Mouse (Mus musculus) midbrain, embryonic 14.5 days (tissue): ENCODE data around the gene Zfp598. TPM values are rescaled to one million over a fixed set of nuclear protein-coding genes. Genes with fewer than 3 reads are reported as not detected.

Experiments
- ATAC-seq: fragments of 200-750 bp; cut with Nextera tagmentation; 2 replicates; pipeline ENCODE4 v1.8.0; 2017; ENCODE audit warnings: moderate number of reproducible peaks, moderate library complexity; ENCODE audit not compliant: low FRiP score, low TSS enrichment
- DNase-seq: peaks from one replicate; pipeline ENCODE4 v3.0.0-alpha.2; 2015
- H3K27ac ChIP-seq: fragments of 300-500 bp; sonication (generic); replicated peaks from 2 replicates; pipeline ENCODE4 v1.5.1; 2014; ENCODE audit warnings: mild to moderate bottlenecking, low read depth, low read length, moderate library complexity
- H3K27me3 ChIP-seq: fragments of 300-500 bp; sonication (generic); 2 replicates; pipeline ENCODE4 v1.6.1; 2014; ENCODE audit warnings: low read length, control low read depth, mixed read lengths; ENCODE audit not compliant: control insufficient read depth, insufficient read depth
- H3K36me3 ChIP-seq: fragments of 300-500 bp; sonication (generic); 2 replicates; pipeline ENCODE4 v1.6.1; 2014; ENCODE audit warnings: low read length, control low read depth; ENCODE audit not compliant: control insufficient read depth, insufficient read depth
- H3K4me1 ChIP-seq: fragments of 300-500 bp; sonication (generic); 2 replicates; pipeline ENCODE4 v1.6.1; 2014; ENCODE audit warnings: mild to moderate bottlenecking, antibody characterized with exemption, low read length, control low read depth; ENCODE audit not compliant: control insufficient read depth, insufficient read depth
- H3K4me2 ChIP-seq: fragments of 300-500 bp; sonication (generic); 2 replicates; pipeline ENCODE4 v1.6.1; 2014; ENCODE audit warnings: mild to moderate bottlenecking, low read length, moderate library complexity
- H3K4me3 ChIP-seq: fragments of 300-500 bp; sonication (generic); replicated peaks from 2 replicates; pipeline ENCODE4 v1.5.1; 2014; ENCODE audit warnings: low read depth, low read length
- H3K9ac ChIP-seq: fragments of 300-500 bp; sonication (generic); replicated peaks from 2 replicates; pipeline ENCODE4 v1.6.1; 2014; ENCODE audit warnings: mild to moderate bottlenecking, low read length, moderate library complexity
- H3K9me3 ChIP-seq: fragments of 300-500 bp; sonication (generic); 2 replicates; pipeline ENCODE4 v1.6.1; 2016; ENCODE audit warnings: low read length, control low read depth, mixed read lengths; ENCODE audit not compliant: control insufficient read depth
- WGBS: fragments of 180-500 bp; shearing (Covaris S2); extraction: QIAGEN DNeasy Blood & Tissue Kit; methylation state at CpG from one replicate; pipeline ENCODE4 v1.1.7; 2014; 5-methylcytosine and 5-hydroxymethylcytosine counted together
- polyA plus RNA-seq: library from polyadenylated mRNA; unstranded; fragments of >200 nt; fragmentation: Nextera tagmentation; extraction: Ambion mirVana; gene quantifications from 2 replicates; pipeline ENCODE4 v1.2.1, GENCODE M21; 2014

The Zfp598 gene
- polyA plus RNA-seq, 1 experiment from 2014 or later, result 22.8 TPM

DNA sequence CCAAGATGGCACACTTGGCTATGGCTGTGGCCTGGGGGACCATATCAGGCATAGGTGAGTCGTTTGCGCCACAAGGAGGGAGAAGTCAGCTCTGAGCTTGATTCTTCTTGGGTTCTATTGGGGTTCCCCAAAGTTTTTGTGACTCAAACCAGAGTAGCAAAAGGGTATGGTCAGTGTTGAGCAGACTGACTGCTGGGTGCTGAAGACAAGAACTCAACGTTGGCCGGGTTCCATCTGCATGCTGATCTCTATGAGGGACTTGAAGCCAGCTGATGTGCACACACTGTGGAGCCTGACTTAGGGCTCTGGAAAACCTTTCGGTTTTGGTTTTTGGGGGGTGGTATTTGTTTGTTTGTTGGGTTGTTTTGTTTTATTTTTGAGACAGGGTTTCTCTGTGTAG, 33.8 kb upstream of the Zfp598 start:
- H3K4me1 ChIP-seq, result peaks cover 12% of the 10 kb centered on the region
- peaks cover 8% of the 10 kb centered on the region; the same call in 1 of the 2 replicates for H3K36me3 ChIP-seq
- H3K9ac ChIP-seq, result no peak overlapping the region
- ATAC-seq (no peak), DNase-seq (no peak)
- no peak overlapping the region for H3K27ac ChIP-seq
- no peaks in the 10 kb centered on the region for H3K9me3 ChIP-seq
- H3K4me2 ChIP-seq, result no peak overlapping the region
- H3K27me3 ChIP-seq, result no peaks in the 10 kb centered on the region
- 91% methylated on average over 5 of the region's 5 CpGs for WGBS
- H3K4me3 ChIP-seq, result no peak overlapping the region

GRCm38 (mm10) chr17:24636781-24637481, 32.6 kb upstream of the Zfp598 start:
- Histone ChIP-seq H3K9me3 (no peaks in the 10 kb centered on the region), H3K4me1 (peaks cover 8% of the 10 kb centered on the region), H3K36me3 (peaks cover 6% of the 10 kb centered on the region; the same call in 1 of the 2 replicates), H3K27me3 (no peaks in the 10 kb centered on the region), H3K9ac (no peak overlapping the region), H3K4me3 (no peak overlapping the region), H3K27ac (no peak overlapping the region), H3K4me2 (no peak overlapping the region)
- WGBS, result 60% methylated on average over 5 of the region's 5 CpGs
- DNase-seq (no peak), ATAC-seq (no peak)

- Histone ChIP-seq H3K9me3 (no peaks in the 10 kb centered on the region), H3K27me3 (no peaks in the 10 kb centered on the region), H3K27ac (no peak overlapping the region), H3K4me3 (no peak overlapping the region), H3K4me1 (peaks cover under 1% of the 10 kb centered on the region; the same call in 1 of the 2 replicates), H3K36me3 (peaks cover 6% of the 10 kb centered on the region; the same call in 1 of the 2 replicates), H3K9ac (no peak overlapping the region), H3K4me2 (no peak overlapping the region)
- WGBS, result 88% methylated on average over 4 of the region's 4 CpGs
- ATAC-seq, result no peak
- no peak for DNase-seq
Observed at GRCm38 (mm10) chr17:24638214-24638613, 31.3 kb upstream of the Zfp598 start.

GRCm38 (mm10) chr17:24638840-24639239, 30.6 kb upstream of the Zfp598 start:
- Histone ChIP-seq H3K9me3 (no peaks in the 10 kb centered on the region), H3K27me3 (no peaks in the 10 kb centered on the region), H3K4me1 (no peaks in the 10 kb centered on the region), H3K4me2 (no peak overlapping the region), H3K9ac (no peak overlapping the region), H3K27ac (no peak overlapping the region), H3K4me3 (no peak overlapping the region), H3K36me3 (peaks cover 6% of the 10 kb centered on the region; the same call in 1 of the 2 replicates)
- ATAC-seq (no peak), DNase-seq (no peak)
- WGBS, result 82% methylated on average over 9 of the region's 9 CpGs

DNA sequence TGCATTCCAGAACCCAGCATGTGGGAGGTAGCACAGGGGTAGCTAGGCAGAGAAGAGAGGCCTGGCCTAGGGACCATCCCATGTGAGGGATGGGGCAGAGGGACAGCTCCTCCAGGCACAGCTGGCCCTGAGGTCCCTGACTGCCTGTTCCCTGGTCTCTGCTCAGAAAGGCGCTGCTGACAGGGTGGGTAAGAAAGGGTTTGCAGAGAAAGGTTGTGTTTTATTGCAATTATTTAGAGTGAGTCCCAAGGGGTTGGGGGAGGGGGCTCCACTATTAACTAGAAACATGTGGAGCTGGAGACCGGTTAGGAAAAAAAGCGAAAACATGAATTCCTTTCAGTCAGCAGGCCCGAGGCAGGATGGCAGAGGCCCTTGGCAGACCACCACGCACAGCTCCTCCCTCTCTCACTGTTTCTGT, 29.9 kb upstream of the Zfp598 start:
- ATAC-seq, result no peak

GRCm38 (mm10) chr17:24640119-24640518, 29.4 kb upstream of the Zfp598 start:
- H3K4me3 ChIP-seq, result no peak overlapping the region
- H3K9me3 ChIP-seq, result no peaks in the 10 kb centered on the region
- no peak overlapping the region for H3K9ac ChIP-seq
- DNase-seq (no peak), ATAC-seq (no peak)
- no peaks in the 10 kb centered on the region for H3K4me1 ChIP-seq
- no peak overlapping the region for H3K4me2 ChIP-seq
- 85% methylated on average over 7 of the region's 7 CpGs for WGBS
- no peak overlapping the region for H3K27ac ChIP-seq
- peaks cover 6% of the 10 kb centered on the region; the same call in 1 of the 2 replicates for H3K36me3 ChIP-seq
- no peaks in the 10 kb centered on the region for H3K27me3 ChIP-seq

More for the DNA sequence above, 29.9 kb upstream of the Zfp598 start:
- 84% methylated on average over 5 of the region's 5 CpGs for WGBS
- H3K9ac ChIP-seq, result no peak overlapping the region
- H3K36me3 ChIP-seq, result peaks cover 6% of the 10 kb centered on the region; the same call in 1 of the 2 replicates
- H3K9me3 ChIP-seq, result no peaks in the 10 kb centered on the region
- no peaks in the 10 kb centered on the region for H3K27me3 ChIP-seq
- H3K4me3 ChIP-seq, result no peak overlapping the region
- no peak for DNase-seq
- H3K4me2 ChIP-seq, result no peak overlapping the region
- H3K27ac ChIP-seq, result no peak overlapping the region
- no peaks in the 10 kb centered on the region for H3K4me1 ChIP-seq

GRCm38 (mm10) chr17:24640581-24640980, 28.9 kb upstream of the Zfp598 start:
- DNase-seq, result no peak
- Histone ChIP-seq H3K27ac (no peak overlapping the region), H3K4me1 (no peaks in the 10 kb centered on the region), H3K36me3 (peaks cover 6% of the 10 kb centered on the region; the same call in 1 of the 2 replicates), H3K4me2 (no peak overlapping the region), H3K9me3 (no peaks in the 10 kb centered on the region), H3K27me3 (no peaks in the 10 kb centered on the region), H3K9ac (no peak overlapping the region), H3K4me3 (no peak overlapping the region)
- 96% methylated on average over 15 of the region's 15 CpGs for WGBS
- ATAC-seq, result no peak

GRCm38 (mm10) chr17:24641944-24642343, 27.5 kb upstream of the Zfp598 start:
- no peak overlapping the region for H3K4me2 ChIP-seq
- DNase-seq, result no peak
- H3K27ac ChIP-seq, result no peak overlapping the region
- H3K27me3 ChIP-seq, result no peaks in the 10 kb centered on the region
- H3K36me3 ChIP-seq, result peaks cover 6% of the 10 kb centered on the region; the same call in 1 of the 2 replicates
- ATAC-seq, result no peak
- no peaks in the 10 kb centered on the region for H3K9me3 ChIP-seq
- H3K9ac ChIP-seq, result no peak overlapping the region
- no peak overlapping the region for H3K4me3 ChIP-seq
- WGBS, result 93% methylated on average over 14 of the region's 14 CpGs
- H3K4me1 ChIP-seq, result no peaks in the 10 kb centered on the region

- Histone ChIP-seq H3K9ac (no peak overlapping the region), H3K4me3 (no peak overlapping the region), H3K36me3 (peaks cover 6% of the 10 kb centered on the region; the same call in 1 of the 2 replicates), H3K4me1 (no peaks in the 10 kb centered on the region), H3K9me3 (no peaks in the 10 kb centered on the region), H3K27ac (no peak overlapping the region), H3K4me2 (no peak overlapping the region), H3K27me3 (no peaks in the 10 kb centered on the region)
- ATAC-seq, result no peak
- WGBS, result 76% methylated on average over 6 of the region's 6 CpGs
- DNase-seq, result no peak
Observed at GRCm38 (mm10) chr17:24642791-24643343, 26.6 kb upstream of the Zfp598 start.
